Mouse (Mus musculus) T-helper 17 cell (primary cell): ENCODE measurements at regions not wholly inside any gene's neighbourhood (a gene's known extent, or its start where the extent isn't known, plus 50 kb on each side); places are given as distances from the start of the nearest gene placed in this dataset.

Experiments
- in situ Hi-C, 2 experiments: fragments of 300-600 bp; cut with MboI, MseI; formaldehyde crosslinking; loops; 1 replicate in 1 of 2; 2 replicates in 1 of 2; pipeline ENCODE4 v1.15.1; 2025; ENCODE audit warnings: high pct_unique_total_duplicates in 2 of 2

GRCm38 (mm10) chr6:71012436-71012822 lies 56.1 kb downstream of the Foxi3 start:
- in situ Hi-C loops = loop anchor here in 1 of 2 experiments (5.0 kb wide), 2 partner anchors 55 to 210 kb away; partner anchors contain the start of gene Foxi3

GRCm38 (mm10) chr6:71012823-71013461 lies 56.6 kb downstream of the Foxi3 start:
- in situ Hi-C loops = loop anchor here in 1 of 2 experiments (5.0 kb wide), 2 partner anchors 56 to 211 kb away; partner anchors contain the start of gene Foxi3

GRCm38 (mm10) chr6:71016388-71016787 lies 60.1 kb downstream of the Foxi3 start:
- in situ Hi-C loops = no loop called here

GRCm38 (mm10) chr6:71021353-71021752 lies 65.0 kb downstream of the Foxi3 start:
- in situ Hi-C loops = no loop called here

GRCm38 (mm10) chr6:71025472-71025871 lies 69.1 kb downstream of the Foxi3 start:
- in situ Hi-C loops = loop anchor here (5.0 kb wide), 2 partner anchors 102 to 223 kb away; no protein-coding TSS in a partner anchor

GRCm38 (mm10) chr6:71029663-71030062 lies 73.3 kb downstream of the Foxi3 start:
- in situ Hi-C loops = loop anchor here (5.0 kb wide), 2 partner anchors 98 to 227 kb away; no protein-coding TSS in a partner anchor

- in situ Hi-C loops = no loop called here
Measured at GRCm38 (mm10) chr6:71030541-71030940, 74.2 kb downstream of the Foxi3 start.

GRCm38 (mm10) chr6:71044241-71044640 lies 87.9 kb downstream of the Foxi3 start:
- in situ Hi-C loops = no loop called here

GRCm38 (mm10) chr6:71045261-71045660 lies 88.9 kb downstream of the Foxi3 start:
- in situ Hi-C loops = no loop called here

GRCm38 (mm10) chr6:71048199-71049094 lies 92.1 kb downstream of the Foxi3 start:
- in situ Hi-C loops = no loop called here

GRCm38 (mm10) chr6:71050248-71050647 lies 93.9 kb downstream of the Foxi3 start:
- in situ Hi-C loops = no loop called here

GRCm38 (mm10) chr6:71050754-71051213 lies 93.5 kb downstream of the Thnsl2 start:
- in situ Hi-C loops = no loop called here

- in situ Hi-C loops = no loop called here
Measured at GRCm38 (mm10) chr6:71057209-71057858, 86.9 kb downstream of the Thnsl2 start.

- in situ Hi-C loops = no loop called here
Measured at GRCm38 (mm10) chr6:71060116-71060515, 84.1 kb downstream of the Thnsl2 start.

GRCm38 (mm10) chr6:71062980-71063379 lies 81.3 kb downstream of the Thnsl2 start:
- in situ Hi-C loops = no loop called here

GRCm38 (mm10) chr6:71065428-71065827 lies 78.8 kb downstream of the Thnsl2 start:
- in situ Hi-C loops = no loop called here

GRCm38 (mm10) chr6:71069229-71069628 lies 75.0 kb downstream of the Thnsl2 start:
- in situ Hi-C loops = no loop called here

- in situ Hi-C loops = no loop called here
Measured at GRCm38 (mm10) chr6:71074789-71075191, 69.4 kb downstream of the Thnsl2 start.
